Mouse (Mus musculus): ENCODE measurements around the gene Neurog1. TPM values are rescaled to one million over a fixed set of nuclear protein-coding genes. Genes with fewer than 3 reads are reported as not detected.

Gene Neurog1
- polyA plus RNA-seq, 1 experiment from 2014 or later, result 11.2 TPM

GRCm38 (mm10) chr13:56256716-56257299, 4.8 kb upstream of the Neurog1 start:
- Histone ChIP-seq H3K9me3 (no peaks in the 10 kb centered on the region), H3K27me3 (replicated peaks; ENCODE audit: low read depth, poor library complexity, severe bottlenecking) (peaks cover 100% of the 10 kb centered on the region), H3K36me3 (replicated peaks) (no peaks in the 10 kb centered on the region), H3K4me1 (peaks cover 59% of the 10 kb centered on the region), H3K27ac (replicated peaks) (no peak overlapping the region), H3K4me3 (0 out of 2 replicates have a peak overlapping the region, but pooled peaks have one; percentile 13)
- 4% methylated on average over 14 of the region's 14 CpGs for WGBS
- DNase-seq (ENCODE audit: low spot score), result peak; percentile 42

GRCm38 (mm10) chr13:56253379-56253778, 1.4 kb upstream of the Neurog1 start:
- 7% methylated on average over 3 of the region's 3 CpGs for whole genome bisulfite sequencing
- no peak for DNase-seq (ENCODE audit: low spot score)
- Histone ChIP-seq H3K36me3 (replicated peaks) (no peaks in the 10 kb centered on the region), H3K4me3 (no peak overlapping the region), H3K4me1 (peaks cover 56% of the 10 kb centered on the region), H3K9me3 (no peaks in the 10 kb centered on the region), H3K27me3 (replicated peaks; ENCODE audit: low read depth, poor library complexity, severe bottlenecking) (peaks cover 100% of the 10 kb centered on the region), H3K27ac (replicated peaks) (no peak overlapping the region)

- peaks cover 100% of the 10 kb centered on the region for H3K27me3 ChIP-seq (replicated peaks; ENCODE audit: low read depth, poor library complexity, severe bottlenecking)
- no peaks in the 10 kb centered on the region for H3K9me3 ChIP-seq
- WGBS, result 10% methylated on average over 8 of the region's 8 CpGs
- no peak overlapping the region for H3K27ac ChIP-seq (replicated peaks)
- peak overlapping the region; percentile 55 for H3K4me3 ChIP-seq
- peaks cover 55% of the 10 kb centered on the region for H3K4me1 ChIP-seq
- H3K36me3 ChIP-seq (replicated peaks), result no peaks in the 10 kb centered on the region
- DNase-seq (ENCODE audit: low spot score), result no peak
These were observed 820 bp upstream of the Neurog1 start for GRCm38 (mm10) chr13:56252783-56253182.

- Histone ChIP-seq H3K27ac (replicated peaks) (peak overlapping the region; percentile 73), H3K36me3 (replicated peaks) (no peaks in the 10 kb centered on the region), H3K4me3 (peak overlapping the region; percentile 55), H3K4me1 (peaks cover 45% of the 10 kb centered on the region), H3K27me3 (replicated peaks; ENCODE audit: low read depth, poor library complexity, severe bottlenecking) (peaks cover 100% of the 10 kb centered on the region), H3K9me3 (no peaks in the 10 kb centered on the region)
- WGBS, result under 1% methylated on average over 59 of the region's 59 CpGs
- DNase-seq (ENCODE audit: low spot score), result peak; percentile 61
These were observed 613 bp downstream of the Neurog1 start for GRCm38 (mm10) chr13:56251176-56251923.

GRCm38 (mm10) chr13:56250551-56251161, 1.3 kb downstream of the Neurog1 start:
- no peaks in the 10 kb centered on the region for H3K36me3 ChIP-seq (replicated peaks)
- peaks cover 43% of the 10 kb centered on the region for H3K4me1 ChIP-seq
- H3K27ac ChIP-seq (replicated peaks), result peak overlapping the region; percentile 73
- peaks cover 100% of the 10 kb centered on the region for H3K27me3 ChIP-seq (replicated peaks; ENCODE audit: low read depth, poor library complexity, severe bottlenecking)
- H3K4me3 ChIP-seq, result peak overlapping the region; percentile 55
- no peak for DNase-seq (ENCODE audit: low spot score)
- WGBS, result 1% methylated on average over 14 of the region's 14 CpGs
- no peaks in the 10 kb centered on the region for H3K9me3 ChIP-seq

GRCm38 (mm10) chr13:56249593-56250341, 2.2 kb downstream of the Neurog1 start:
- Histone ChIP-seq H3K27ac (replicated peaks) (no peak overlapping the region), H3K9me3 (0 out of 2 replicates have a peak, but pooled peaks cover 3% of the 10 kb centered on the region), H3K4me1 (peaks cover 39% of the 10 kb centered on the region), H3K4me3 (peak overlapping the region; percentile 30; the same call in 1 of the 2 replicates), H3K27me3 (replicated peaks; ENCODE audit: low read depth, poor library complexity, severe bottlenecking) (peaks cover 92% of the 10 kb centered on the region), H3K36me3 (replicated peaks) (no peaks in the 10 kb centered on the region)
- WGBS, result 1% methylated on average over 13 of the region's 13 CpGs
- no peak for DNase-seq (ENCODE audit: low spot score)

- peaks cover 71% of the 10 kb centered on the region for H3K27me3 ChIP-seq (replicated peaks; ENCODE audit: low read depth, poor library complexity, severe bottlenecking)
- no peaks in the 10 kb centered on the region for H3K36me3 ChIP-seq (replicated peaks)
- 0 out of 2 replicates have a peak, but pooled peaks cover 9% of the 10 kb centered on the region for H3K4me1 ChIP-seq
- 0 out of 2 replicates have a peak, but pooled peaks cover 4% of the 10 kb centered on the region for H3K9me3 ChIP-seq
- no peak overlapping the region for H3K27ac ChIP-seq (replicated peaks)
- H3K4me3 ChIP-seq, result no peak overlapping the region
- DNase-seq (ENCODE audit: low spot score), result no peak
- WGBS, result 88% methylated on average over 5 of the region's 5 CpGs
These were observed 8.9 kb downstream of the Neurog1 start for GRCm38 (mm10) chr13:56243104-56243503.

- no peak overlapping the region for H3K4me3 ChIP-seq
- H3K27ac ChIP-seq (replicated peaks), result no peak overlapping the region
- DNase-seq (ENCODE audit: low spot score), result no peak
- peaks cover 72% of the 10 kb centered on the region for H3K27me3 ChIP-seq (replicated peaks; ENCODE audit: low read depth, poor library complexity, severe bottlenecking)
- peaks cover 15% of the 10 kb centered on the region for H3K4me1 ChIP-seq
- H3K36me3 ChIP-seq (replicated peaks), result no peaks in the 10 kb centered on the region
- 0 out of 2 replicates have a peak, but pooled peaks cover 4% of the 10 kb centered on the region for H3K9me3 ChIP-seq
- 57% methylated on average over 16 of the region's 16 CpGs for WGBS
These were observed 11.8 kb downstream of the Neurog1 start for GRCm38 (mm10) chr13:56240012-56240770.

- WGBS, result 80% methylated on average over 10 of the region's 10 CpGs
- Histone ChIP-seq H3K36me3 (replicated peaks) (no peaks in the 10 kb centered on the region), H3K27ac (replicated peaks) (no peak overlapping the region), H3K9me3 (no peaks in the 10 kb centered on the region), H3K27me3 (replicated peaks; ENCODE audit: low read depth, poor library complexity, severe bottlenecking) (peaks cover 84% of the 10 kb centered on the region), H3K4me3 (no peak overlapping the region), H3K4me1 (peaks cover 16% of the 10 kb centered on the region)
- no peak for DNase-seq (ENCODE audit: low spot score)
These were observed 14.1 kb downstream of the Neurog1 start for GRCm38 (mm10) chr13:56237905-56238304.

- Histone ChIP-seq H3K4me1 (peaks cover 24% of the 10 kb centered on the region), H3K9me3 (no peaks in the 10 kb centered on the region), H3K4me3 (no peak overlapping the region), H3K36me3 (replicated peaks) (no peaks in the 10 kb centered on the region), H3K27ac (replicated peaks) (no peak overlapping the region), H3K27me3 (replicated peaks; ENCODE audit: low read depth, poor library complexity, severe bottlenecking) (peaks cover 87% of the 10 kb centered on the region)
- DNase-seq (ENCODE audit: low spot score), result no peak
- WGBS, result 6% methylated on average over 7 of the region's 7 CpGs
These were observed 15.8 kb downstream of the Neurog1 start for GRCm38 (mm10) chr13:56236194-56236593.

- Histone ChIP-seq H3K36me3 (replicated peaks) (no peaks in the 10 kb centered on the region), H3K9me3 (no peaks in the 10 kb centered on the region), H3K4me3 (no peak overlapping the region), H3K27ac (replicated peaks) (no peak overlapping the region), H3K4me1 (peaks cover 52% of the 10 kb centered on the region), H3K27me3 (replicated peaks; ENCODE audit: low read depth, poor library complexity, severe bottlenecking) (peaks cover 94% of the 10 kb centered on the region)
- peak; percentile 39 for DNase-seq (ENCODE audit: low spot score)
- 3% methylated on average over 7 of the region's 7 CpGs for WGBS
These were observed 23.2 kb downstream of the Neurog1 start for GRCm38 (mm10) chr13:56228790-56229189.
